Mouse (Mus musculus): ENCODE data around the gene Ndufaf2. TPM values are rescaled to one million over a fixed set of nuclear protein-coding genes. Genes with fewer than 3 reads are reported as not detected.

Ndufaf2 gene
- polyA plus RNA-seq, 1 experiment from 2014 or later = 35.7 TPM

- WGBS = 21% methylated on average over 2 of the region's 2 CpGs
- no peaks in the 10 kb centered on the region for H3K9me3 ChIP-seq (ENCODE audit: low read length)
Measured at GRCm38 (mm10) chr13:108100700-108101099, 57.7 kb downstream of the Ndufaf2 start.

DNA sequence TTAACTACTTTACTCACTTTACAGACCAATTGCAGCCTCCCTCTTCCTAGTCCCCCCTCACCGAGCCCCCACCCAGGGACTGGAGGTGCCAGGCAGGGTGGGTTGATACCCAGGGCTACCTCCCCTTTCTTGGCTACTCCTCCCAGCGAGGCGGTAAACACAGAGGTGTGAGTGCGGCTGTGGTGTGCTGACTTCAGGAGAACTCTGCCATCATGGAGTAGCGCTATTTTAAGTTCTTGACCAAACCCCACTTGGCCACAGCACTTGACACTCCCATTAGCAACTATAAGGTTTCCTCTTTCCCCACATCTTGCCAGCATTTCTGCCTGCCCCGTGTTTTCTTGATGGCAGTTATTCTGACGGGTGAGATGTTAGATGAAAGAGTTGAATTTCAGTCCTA, 62.0 kb downstream of the Ndufaf2 start:
- ATAC-seq (peak; percentile 74), DNase-seq (ENCODE audit: low spot score) (peak; percentile 72)
- Histone ChIP-seq H3K27me3 (replicated peaks; ENCODE audit: insufficient read depth, low read length) (no peaks in the 10 kb centered on the region), H3K4me3 (ENCODE audit: low read depth, low read length) (no peak overlapping the region), H3K9me3 (ENCODE audit: low read length) (no peaks in the 10 kb centered on the region), H3K27ac (ENCODE audit: low read length) (no peak overlapping the region), H3K4me1 (ENCODE audit: insufficient read depth, low read depth, low read length) (no peaks in the 10 kb centered on the region; the same call in 1 of the 2 replicates), H3K36me3 (ENCODE audit: insufficient read depth, low read length) (no peaks in the 10 kb centered on the region), H3K9ac (replicated peaks; ENCODE audit: low read depth) (no peak overlapping the region), H3K4me2 (replicated peaks; ENCODE audit: low read depth, low read length) (peak overlapping the region; percentile 40)
- 32% methylated on average over 7 of the region's 7 CpGs for WGBS
- TF ChIP-seq CTCF (IDR thresholded peaks at IDR 0.05) (no peak), EP300 (IDR thresholded peaks at IDR 0.05) (no peak)

More at GRCm38 (mm10) chr13:108100700-108101099, 57.7 kb downstream of the Ndufaf2 start:
- no peak overlapping the region for H3K9ac ChIP-seq (replicated peaks; ENCODE audit: low read depth)
- no peak overlapping the region for H3K4me3 ChIP-seq (ENCODE audit: low read depth, low read length)
- no peaks in the 10 kb centered on the region for H3K36me3 ChIP-seq (ENCODE audit: insufficient read depth, low read length)
- no peak for ATAC-seq
- H3K4me2 ChIP-seq (replicated peaks; ENCODE audit: low read depth, low read length) = no peak overlapping the region
- no peak for DNase-seq (ENCODE audit: low spot score)
- H3K4me1 ChIP-seq (ENCODE audit: insufficient read depth, low read depth, low read length) = no peaks in the 10 kb centered on the region; the same call in 1 of the 2 replicates
- TF ChIP-seq CTCF (IDR thresholded peaks at IDR 0.05) = no peak
- TF ChIP-seq EP300 (IDR thresholded peaks at IDR 0.05) = no peak
- H3K27ac ChIP-seq (ENCODE audit: low read length) = no peak overlapping the region
- no peaks in the 10 kb centered on the region for H3K27me3 ChIP-seq (replicated peaks; ENCODE audit: insufficient read depth, low read length)

DNA sequence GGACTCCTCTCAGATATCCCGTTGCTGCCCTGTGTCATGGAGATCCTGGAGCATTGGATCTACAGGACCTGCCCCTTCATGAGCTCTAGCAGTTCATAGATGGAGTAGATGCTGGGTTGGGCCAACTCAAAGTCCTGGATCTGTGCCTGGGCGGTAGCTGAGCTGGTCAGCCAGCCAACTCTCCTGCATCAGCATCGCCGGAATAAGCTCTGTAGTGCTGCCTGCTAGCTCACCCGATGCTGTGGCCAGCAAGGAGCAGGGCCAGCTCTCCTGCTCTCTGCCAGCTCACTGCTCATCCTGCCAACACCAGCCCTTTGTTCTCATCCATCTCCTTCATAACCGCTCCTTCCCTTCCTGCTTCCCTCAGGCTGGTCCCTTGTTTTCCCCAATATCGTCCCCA, 62.8 kb downstream of the Ndufaf2 start:
- DNase-seq (ENCODE audit: low spot score) (peak; percentile 22), ATAC-seq (peak; percentile 14; the same call in 1 of the 2 replicates)
- TF ChIP-seq CTCF (IDR thresholded peaks at IDR 0.05) (no peak), EP300 (IDR thresholded peaks at IDR 0.05) (no peak)
- Histone ChIP-seq H3K27ac (ENCODE audit: low read length) (no peak overlapping the region), H3K4me1 (ENCODE audit: insufficient read depth, low read depth, low read length) (no peaks in the 10 kb centered on the region; the same call in 1 of the 2 replicates), H3K9me3 (ENCODE audit: low read length) (no peaks in the 10 kb centered on the region), H3K4me2 (replicated peaks; ENCODE audit: low read depth, low read length) (no peak overlapping the region), H3K9ac (replicated peaks; ENCODE audit: low read depth) (no peak overlapping the region), H3K27me3 (replicated peaks; ENCODE audit: insufficient read depth, low read length) (no peaks in the 10 kb centered on the region), H3K36me3 (ENCODE audit: insufficient read depth, low read length) (no peaks in the 10 kb centered on the region), H3K4me3 (ENCODE audit: low read depth, low read length) (no peak overlapping the region)
- 51% methylated on average over 7 of the region's 7 CpGs for WGBS

DNA sequence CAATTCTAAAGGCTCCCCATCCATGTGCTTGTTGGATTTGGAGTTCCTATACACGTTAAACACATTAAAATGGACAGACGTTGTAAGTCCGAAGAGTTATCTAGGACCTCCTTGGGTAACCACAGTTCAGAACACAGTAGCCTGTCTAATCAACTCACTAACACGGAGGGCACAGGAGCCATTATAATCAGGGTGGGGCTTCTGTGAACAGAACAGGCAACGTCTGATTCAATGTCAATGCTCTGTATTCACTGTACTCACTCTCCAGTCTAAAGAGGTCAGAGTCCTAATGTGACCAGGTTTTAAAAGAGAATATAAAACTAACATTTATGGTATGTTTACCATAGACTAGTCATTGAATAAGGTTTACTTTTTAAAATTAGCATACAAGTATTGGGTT, 63.7 kb downstream of the Ndufaf2 start:
- WGBS = 92% methylated on average over 5 of the region's 5 CpGs
- H3K27me3 ChIP-seq (replicated peaks; ENCODE audit: insufficient read depth, low read length) = no peaks in the 10 kb centered on the region
- H3K9ac ChIP-seq (replicated peaks; ENCODE audit: low read depth) = no peak overlapping the region
- H3K36me3 ChIP-seq (ENCODE audit: insufficient read depth, low read length) = no peaks in the 10 kb centered on the region
- no peak overlapping the region for H3K4me2 ChIP-seq (replicated peaks; ENCODE audit: low read depth, low read length)
- no peak overlapping the region for H3K4me3 ChIP-seq (ENCODE audit: low read depth, low read length)
- H3K4me1 ChIP-seq (ENCODE audit: insufficient read depth, low read depth, low read length) = no peaks in the 10 kb centered on the region; the same call in 1 of the 2 replicates
- TF ChIP-seq CTCF (IDR thresholded peaks at IDR 0.05) (no peak), EP300 (IDR thresholded peaks at IDR 0.05) (no peak)
- ATAC-seq = no peak
- no peak for DNase-seq (ENCODE audit: low spot score)
- H3K27ac ChIP-seq (ENCODE audit: low read length) = no peak overlapping the region
- H3K9me3 ChIP-seq (ENCODE audit: low read length) = no peaks in the 10 kb centered on the region

- Histone ChIP-seq H3K4me1 (ENCODE audit: insufficient read depth, low read depth, low read length) (no peaks in the 10 kb centered on the region; the same call in 1 of the 2 replicates), H3K36me3 (ENCODE audit: insufficient read depth, low read length) (no peaks in the 10 kb centered on the region), H3K27ac (ENCODE audit: low read length) (no peak overlapping the region), H3K9ac (replicated peaks; ENCODE audit: low read depth) (no peak overlapping the region), H3K4me3 (ENCODE audit: low read depth, low read length) (no peak overlapping the region), H3K4me2 (replicated peaks; ENCODE audit: low read depth, low read length) (no peak overlapping the region), H3K9me3 (ENCODE audit: low read length) (no peaks in the 10 kb centered on the region), H3K27me3 (replicated peaks; ENCODE audit: insufficient read depth, low read length) (no peaks in the 10 kb centered on the region)
- 90% methylated on average over 7 of the region's 7 CpGs for WGBS
- TF ChIP-seq CTCF (IDR thresholded peaks at IDR 0.05) (no peak), EP300 (IDR thresholded peaks at IDR 0.05) (no peak)
- DNase-seq (ENCODE audit: low spot score) (no peak), ATAC-seq (no peak)
Measured at GRCm38 (mm10) chr13:108092290-108092689, 66.1 kb downstream of the Ndufaf2 start.

DNA sequence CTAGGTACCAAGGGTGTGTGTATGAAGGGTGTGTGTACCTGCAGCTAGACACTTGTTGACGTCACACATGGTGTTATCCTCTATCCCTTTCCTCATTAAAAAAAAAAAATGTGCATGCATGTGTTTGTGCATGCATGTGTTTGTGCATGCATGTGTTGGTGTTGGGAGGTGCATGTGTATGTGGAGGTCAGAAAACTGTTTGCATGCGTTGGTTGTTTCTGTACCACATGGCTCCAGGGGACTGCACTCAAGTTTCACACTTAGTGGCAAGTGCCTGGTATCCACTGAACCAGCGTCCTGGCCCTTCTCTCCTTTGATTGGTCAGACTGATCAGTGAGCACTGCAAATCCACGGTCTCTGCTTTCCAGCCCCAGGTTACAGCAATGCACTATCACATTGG, 71.7 kb downstream of the Ndufaf2 start:
- no peak overlapping the region for H3K27ac ChIP-seq (ENCODE audit: low read length)
- 78% methylated on average over 4 of the region's 4 CpGs for WGBS

GRCm38 (mm10) chr13:108086036-108086435, 72.4 kb downstream of the Ndufaf2 start:
- H3K36me3 ChIP-seq (ENCODE audit: insufficient read depth, low read length) = no peaks in the 10 kb centered on the region
- no peak overlapping the region for H3K4me2 ChIP-seq (replicated peaks; ENCODE audit: low read depth, low read length)
- ATAC-seq (no peak), DNase-seq (ENCODE audit: low spot score) (no peak)
- no peaks in the 10 kb centered on the region for H3K4me1 ChIP-seq (ENCODE audit: insufficient read depth, low read depth, low read length)
- no peak overlapping the region for H3K4me3 ChIP-seq (ENCODE audit: low read depth, low read length)
- no peak overlapping the region for H3K9ac ChIP-seq (replicated peaks; ENCODE audit: low read depth)
- no peak overlapping the region for H3K27ac ChIP-seq (ENCODE audit: low read length)
- WGBS = 88% methylated on average over 5 of the region's 5 CpGs
- H3K9me3 ChIP-seq (ENCODE audit: low read length) = no peaks in the 10 kb centered on the region
- TF ChIP-seq EP300 (IDR thresholded peaks at IDR 0.05) (no peak), CTCF (IDR thresholded peaks at IDR 0.05) (no peak)
- H3K27me3 ChIP-seq (replicated peaks; ENCODE audit: insufficient read depth, low read length) = no peaks in the 10 kb centered on the region

More for the DNA sequence above, 71.7 kb downstream of the Ndufaf2 start:
- Histone ChIP-seq H3K27me3 (replicated peaks; ENCODE audit: insufficient read depth, low read length) (no peaks in the 10 kb centered on the region), H3K9me3 (ENCODE audit: low read length) (no peaks in the 10 kb centered on the region), H3K4me3 (ENCODE audit: low read depth, low read length) (no peak overlapping the region), H3K9ac (replicated peaks; ENCODE audit: low read depth) (no peak overlapping the region), H3K4me2 (replicated peaks; ENCODE audit: low read depth, low read length) (no peak overlapping the region), H3K36me3 (ENCODE audit: insufficient read depth, low read length) (no peaks in the 10 kb centered on the region), H3K4me1 (ENCODE audit: insufficient read depth, low read depth, low read length) (no peaks in the 10 kb centered on the region)
- no peak for DNase-seq (ENCODE audit: low spot score)
- TF ChIP-seq EP300 (IDR thresholded peaks at IDR 0.05) = no peak
- no peak for TF ChIP-seq CTCF (IDR thresholded peaks at IDR 0.05)
- no peak for ATAC-seq

Measured in lung, postnatal 0 days (tissue).